Comparison of ENCODE assay signal across 24 mouse cellular contexts in genomic region chr11:6059162-6059561, GRCm38 (mm10).
"Had no signal": no experiment of that assay in that cellular context is flagged by ENCODE, and none has a peak within 500 bp of the region (broad histone marks: within the 10 kb centered on the region; RNA-seq: fewer than 3 reads in every experiment).

No protein-coding gene starts in this region.

- H3K4me3 ChIP-seq: heart, adult 2 months; heart, embryonic 13.5 days; heart, embryonic 15.5 days; hindbrain, embryonic 13.5 days; hindbrain, embryonic 15.5 days; left cerebral cortex, adult 2 months; limb, embryonic 10.5 days; limb, embryonic 12.5 days; liver, embryonic 13.5 days; liver, embryonic 15.5 days had no signal

- DNase-seq: gastrocnemius, postnatal 14 days; gastrocnemius, postnatal 36 days; heart, adult 11 months; heart, adult 2 months; heart, postnatal 14 days; heart, postnatal 36 days; kidney, adult 11 months; kidney, adult 2 months; kidney, adult 9 months; kidney, postnatal 10 days; kidney, postnatal 4 days; layer of hippocampus, adult 9-11 months; liver; liver, embryonic 13.5 days; liver, postnatal 0 days had no signal

- H3K27ac ChIP-seq: heart, adult 2 months; heart, embryonic 13.5 days; heart, embryonic 15.5 days; hindbrain, embryonic 13.5 days; hindbrain, embryonic 15.5 days; hindbrain, postnatal 0 days; left cerebral cortex, adult 2 months; limb, embryonic 10.5 days; limb, embryonic 12.5 days; liver, embryonic 13.5 days; liver, embryonic 15.5 days had no signal
